Mouse (Mus musculus): Measurements from ENCODE around the gene Mrpl20. TPM values are rescaled to one million over a fixed set of nuclear protein-coding genes. Genes with fewer than 3 reads are reported as not detected.

The Mrpl20 gene
- polyA plus RNA-seq, 1 experiment from 2014 or later, result 195 TPM

GRCm38 (mm10) chr4:155849391-155849790 lies 46.7 kb downstream of the Mrpl20 start:
- Histone ChIP-seq H3K27ac (no peak overlapping the region), H3K4me3 (replicated peaks) (no peak overlapping the region), H3K4me1 (peaks cover 26% of the 10 kb centered on the region), H3K9ac (no peak overlapping the region), H3K4me2 (no peak overlapping the region), H3K9me3 (no peaks in the 10 kb centered on the region), H3K36me3 (peaks cover 3% of the 10 kb centered on the region; the same call in 1 of the 2 replicates), H3K27me3 (replicated peaks) (no peaks in the 10 kb centered on the region)
- 76% methylated on average over 2 of the region's 2 CpGs for WGBS
- ATAC-seq (ENCODE audit: insufficient read depth, low FRiP score, low read depth), result no peak

GRCm38 (mm10) chr4:155849792-155850451 lies 47.2 kb downstream of the Mrpl20 start:
- Histone ChIP-seq H3K36me3 (peaks cover 8% of the 10 kb centered on the region), H3K9ac (no peak overlapping the region), H3K4me3 (replicated peaks) (no peak overlapping the region), H3K27ac (no peak overlapping the region), H3K9me3 (no peaks in the 10 kb centered on the region), H3K27me3 (replicated peaks) (no peaks in the 10 kb centered on the region), H3K4me1 (peaks cover 26% of the 10 kb centered on the region), H3K4me2 (no peak overlapping the region)
- 83% methylated on average over 3 of the region's 3 CpGs for WGBS
- ATAC-seq (ENCODE audit: insufficient read depth, low FRiP score, low read depth), result no peak

- Histone ChIP-seq H3K36me3 (peaks cover 21% of the 10 kb centered on the region), H3K27ac (no peak overlapping the region), H3K9ac (no peak overlapping the region), H3K4me2 (no peak overlapping the region), H3K27me3 (replicated peaks) (no peaks in the 10 kb centered on the region), H3K4me1 (peaks cover 25% of the 10 kb centered on the region), H3K9me3 (no peaks in the 10 kb centered on the region), H3K4me3 (replicated peaks) (no peak overlapping the region)
- 88% methylated on average over 3 of the region's 3 CpGs for WGBS
- no peak for ATAC-seq (ENCODE audit: insufficient read depth, low FRiP score, low read depth)
Observed at GRCm38 (mm10) chr4:155851368-155851767, 48.7 kb downstream of the Mrpl20 start.

- ATAC-seq (ENCODE audit: insufficient read depth, low FRiP score, low read depth), result no peak
- Histone ChIP-seq H3K9ac (no peak overlapping the region), H3K9me3 (no peaks in the 10 kb centered on the region), H3K36me3 (peaks cover 25% of the 10 kb centered on the region), H3K4me2 (no peak overlapping the region), H3K27me3 (replicated peaks) (no peaks in the 10 kb centered on the region), H3K27ac (no peak overlapping the region), H3K4me1 (peaks cover 19% of the 10 kb centered on the region), H3K4me3 (replicated peaks) (no peak overlapping the region)
- 63% methylated on average over 2 of the region's 2 CpGs for WGBS
Observed at GRCm38 (mm10) chr4:155851951-155852411, 49.3 kb downstream of the Mrpl20 start.

- no peaks in the 10 kb centered on the region for H3K9me3 ChIP-seq
- WGBS, result 89% methylated on average over 9 of the region's 9 CpGs
- no peak for ATAC-seq (ENCODE audit: insufficient read depth, low FRiP score, low read depth)
- no peak overlapping the region for H3K4me2 ChIP-seq
- no peak overlapping the region for H3K4me3 ChIP-seq (replicated peaks)
- H3K4me1 ChIP-seq, result peaks cover 12% of the 10 kb centered on the region
- H3K36me3 ChIP-seq, result peaks cover 32% of the 10 kb centered on the region
- no peaks in the 10 kb centered on the region for H3K27me3 ChIP-seq (replicated peaks)
- H3K27ac ChIP-seq, result no peak overlapping the region
- no peak overlapping the region for H3K9ac ChIP-seq
Observed at GRCm38 (mm10) chr4:155853421-155853820, 50.7 kb downstream of the Mrpl20 start.

GRCm38 (mm10) chr4:155854991-155855390 lies 52.3 kb downstream of the Mrpl20 start:
- Histone ChIP-seq H3K4me3 (replicated peaks) (no peak overlapping the region), H3K4me1 (no peaks in the 10 kb centered on the region), H3K36me3 (peaks cover 38% of the 10 kb centered on the region), H3K4me2 (no peak overlapping the region), H3K27me3 (replicated peaks) (no peaks in the 10 kb centered on the region), H3K9me3 (no peaks in the 10 kb centered on the region), H3K9ac (no peak overlapping the region), H3K27ac (no peak overlapping the region)
- no peak for ATAC-seq (ENCODE audit: insufficient read depth, low FRiP score, low read depth)
- 94% methylated on average over 12 of the region's 12 CpGs for WGBS

GRCm38 (mm10) chr4:155856071-155856470 lies 53.4 kb downstream of the Mrpl20 start:
- 91% methylated on average over 12 of the region's 12 CpGs for WGBS
- H3K9ac ChIP-seq, result no peak overlapping the region
- H3K36me3 ChIP-seq, result peaks cover 38% of the 10 kb centered on the region
- H3K9me3 ChIP-seq, result no peaks in the 10 kb centered on the region
- no peak for ATAC-seq (ENCODE audit: insufficient read depth, low FRiP score, low read depth)
- H3K27ac ChIP-seq, result no peak overlapping the region
- no peak overlapping the region for H3K4me3 ChIP-seq (replicated peaks)
- no peak overlapping the region for H3K4me2 ChIP-seq
- no peaks in the 10 kb centered on the region for H3K4me1 ChIP-seq
- H3K27me3 ChIP-seq (replicated peaks), result no peaks in the 10 kb centered on the region

GRCm38 (mm10) chr4:155856881-155857280 lies 54.2 kb downstream of the Mrpl20 start:
- Histone ChIP-seq H3K27me3 (replicated peaks) (no peaks in the 10 kb centered on the region), H3K27ac (no peak overlapping the region), H3K4me1 (no peaks in the 10 kb centered on the region), H3K4me3 (replicated peaks) (no peak overlapping the region), H3K9ac (no peak overlapping the region), H3K9me3 (no peaks in the 10 kb centered on the region), H3K36me3 (peaks cover 38% of the 10 kb centered on the region), H3K4me2 (no peak overlapping the region)
- WGBS, result 84% methylated on average over 3 of the region's 3 CpGs
- ATAC-seq (ENCODE audit: insufficient read depth, low FRiP score, low read depth), result no peak

- Histone ChIP-seq H3K9me3 (no peaks in the 10 kb centered on the region), H3K27me3 (replicated peaks) (no peaks in the 10 kb centered on the region), H3K27ac (no peak overlapping the region), H3K9ac (no peak overlapping the region), H3K4me2 (no peak overlapping the region), H3K4me3 (replicated peaks) (no peak overlapping the region), H3K36me3 (peaks cover 35% of the 10 kb centered on the region), H3K4me1 (no peaks in the 10 kb centered on the region)
- WGBS, result 16% methylated on average over 13 of the region's 13 CpGs
- no peak for ATAC-seq (ENCODE audit: insufficient read depth, low FRiP score, low read depth)
Observed at GRCm38 (mm10) chr4:155859318-155859717, 56.6 kb downstream of the Mrpl20 start.

Small RNA genes within 50 kb of the gene (microRNA-seq; reads per million reads assigned to microRNA genes)
- not detected for gene Gm27743

Other genes starting within 250 kb of the Mrpl20 start
- gene Nadk, start 240.5 kb upstream of the Mrpl20 start, polyA plus RNA-seq (2015; fragmentation: Nextera tagmentation; extraction: Ambion mirVana), result 79.7 and 83.2 TPM in 2 replicates
- gene Slc35e2, start 201.5 kb upstream of the Mrpl20 start, polyA plus RNA-seq (2015; fragmentation: Nextera tagmentation; extraction: Ambion mirVana), result 6.9 and 7.9 TPM in 2 replicates
- gene Cdk11b, start 178.0 kb upstream of the Mrpl20 start, polyA plus RNA-seq (2015; fragmentation: Nextera tagmentation; extraction: Ambion mirVana), result 56.7 and 59.8 TPM in 2 replicates
- not detected in 2 replicates for gene Gm10563, start 157.5 kb upstream of the Mrpl20 start, polyA plus RNA-seq (2015; fragmentation: Nextera tagmentation; extraction: Ambion mirVana)
- 39.6 and 42.0 TPM in 2 replicates for gene Mmp23, start 149.5 kb upstream of the Mrpl20 start, polyA plus RNA-seq (2015; fragmentation: Nextera tagmentation; extraction: Ambion mirVana)
- gene Mib2, start 133.7 kb upstream of the Mrpl20 start, polyA plus RNA-seq (2015; fragmentation: Nextera tagmentation; extraction: Ambion mirVana), result 23.3 and 24.1 TPM in 2 replicates
- gene Fndc10, start 108.5 kb upstream of the Mrpl20 start, polyA plus RNA-seq (2015; fragmentation: Nextera tagmentation; extraction: Ambion mirVana), result 9.0 and 10.0 TPM in 2 replicates
- gene Ssu72, start 98.1 kb upstream of the Mrpl20 start, polyA plus RNA-seq (2015; fragmentation: Nextera tagmentation; extraction: Ambion mirVana), result 141 and 152 TPM in 2 replicates
- gene Tmem240, start 68.1 kb upstream of the Mrpl20 start, polyA plus RNA-seq (2015; fragmentation: Nextera tagmentation; extraction: Ambion mirVana), result 0.80 and 0.85 TPM in 2 replicates
- 110 and 114 TPM in 2 replicates for gene Atad3a, start 41.8 kb upstream of the Mrpl20 start, polyA plus RNA-seq (2015; fragmentation: Nextera tagmentation; extraction: Ambion mirVana)
- gene Vwa1, start 28.2 kb upstream of the Mrpl20 start, polyA plus RNA-seq (2015; fragmentation: Nextera tagmentation; extraction: Ambion mirVana), result 27.6 and 28.2 TPM in 2 replicates
- gene Tmem88b, start 17.0 kb upstream of the Mrpl20 start, polyA plus RNA-seq (2015; fragmentation: Nextera tagmentation; extraction: Ambion mirVana), result 0.55 and 0.89 TPM in 2 replicates
- gene Ankrd65, start 12.4 kb upstream of the Mrpl20 start, polyA plus RNA-seq (2015; fragmentation: Nextera tagmentation; extraction: Ambion mirVana), result 0.22 TPM in 1 of 2 replicates, not detected in the other
- 166 and 167 TPM in 2 replicates for gene Ccnl2, start 9.6 kb downstream of the Mrpl20 start, polyA plus RNA-seq (2015; fragmentation: Nextera tagmentation; extraction: Ambion mirVana)
- 138 and 157 TPM in 2 replicates for gene Aurkaip1, start 28.4 kb downstream of the Mrpl20 start, polyA plus RNA-seq (2015; fragmentation: Nextera tagmentation; extraction: Ambion mirVana)
- gene Mxra8, start 36.8 kb downstream of the Mrpl20 start, polyA plus RNA-seq (2015; fragmentation: Nextera tagmentation; extraction: Ambion mirVana), result 110 and 121 TPM in 2 replicates
- 13.7 and 16.0 TPM in 2 replicates for gene Dvl1, start 44.5 kb downstream of the Mrpl20 start, polyA plus RNA-seq (2015; fragmentation: Nextera tagmentation; extraction: Ambion mirVana)
- 0.30 and 0.50 TPM in 2 replicates for gene Tas1r3, start 60.5 kb downstream of the Mrpl20 start, polyA plus RNA-seq (2015; fragmentation: Nextera tagmentation; extraction: Ambion mirVana)
- gene Cptp, start 66.6 kb downstream of the Mrpl20 start, polyA plus RNA-seq (2015; fragmentation: Nextera tagmentation; extraction: Ambion mirVana), result 14.7 and 15.7 TPM in 2 replicates
- gene Ints11, start 66.7 kb downstream of the Mrpl20 start, polyA plus RNA-seq (2015; fragmentation: Nextera tagmentation; extraction: Ambion mirVana), result 59.7 and 60.7 TPM in 2 replicates
- 51.2 and 51.9 TPM in 2 replicates for gene Pusl1, start 88.9 kb downstream of the Mrpl20 start, polyA plus RNA-seq (2015; fragmentation: Nextera tagmentation; extraction: Ambion mirVana)
- gene Acap3, start 88.9 kb downstream of the Mrpl20 start, polyA plus RNA-seq (2015; fragmentation: Nextera tagmentation; extraction: Ambion mirVana), result 17.0 and 17.5 TPM in 2 replicates
- 100 and 102 TPM in 2 replicates for gene Ube2j2, start 141.0 kb downstream of the Mrpl20 start, polyA plus RNA-seq (2015; fragmentation: Nextera tagmentation; extraction: Ambion mirVana)
- 46.2 and 49.1 TPM in 2 replicates for gene C1qtnf12, start 159.4 kb downstream of the Mrpl20 start, polyA plus RNA-seq (2015; fragmentation: Nextera tagmentation; extraction: Ambion mirVana)
- 14.4 and 14.6 TPM in 2 replicates for gene B3galt6, start 189.8 kb downstream of the Mrpl20 start, polyA plus RNA-seq (2015; fragmentation: Nextera tagmentation; extraction: Ambion mirVana)
- gene Sdf4, start 190.0 kb downstream of the Mrpl20 start, polyA plus RNA-seq (2015; fragmentation: Nextera tagmentation; extraction: Ambion mirVana), result 154 and 168 TPM in 2 replicates
- 0.64 and 1.1 TPM in 2 replicates for gene Tnfrsf4, start 211.0 kb downstream of the Mrpl20 start, polyA plus RNA-seq (2015; fragmentation: Nextera tagmentation; extraction: Ambion mirVana)
- gene Tnfrsf18, start 223.3 kb downstream of the Mrpl20 start, polyA plus RNA-seq (2015; fragmentation: Nextera tagmentation; extraction: Ambion mirVana), result 2.3 and 2.5 TPM in 2 replicates